Mouse (Mus musculus): ENCODE measurements at regions not wholly inside any gene's neighbourhood (a gene's known extent, or its start where the extent isn't known, plus 50 kb on each side); places are given as distances from the start of the nearest gene placed in this dataset.

- TF ChIP-seq CTCF (IDR thresholded peaks at IDR 0.05; ENCODE audit: low read depth, low read length) (no peak), EP300 (IDR thresholded peaks at IDR 0.05; ENCODE audit: insufficient read depth, low read depth, low read length) (no peak)
These were observed 857.7 kb downstream of the Pla2g4a start for GRCm38 (mm10) chr1:149103396-149103795.
